Mouse (Mus musculus) lung, embryonic 16.5 days (tissue): Measurements from ENCODE around the gene Slc27a1. TPM values are rescaled to one million over a fixed set of nuclear protein-coding genes. Genes with fewer than 3 reads are reported as not detected.
A peak's percentile ranks its signal among the peaks of the same experiment; 100 is the strongest.

Experiments
- ATAC-seq: fragments of 200-750 bp; cut with Nextera tagmentation; 2 replicates; pipeline ENCODE4 v1.8.0; 2017; ENCODE audit warnings: low read depth, mild to moderate bottlenecking, moderate library complexity
- H3K27ac ChIP-seq: fragments of 300-500 bp; sonication (generic); 2 replicates; pipeline ENCODE4 v1.5.1; 2014; ENCODE audit warnings: mild to moderate bottlenecking, control low read depth, low read length
- H3K27me3 ChIP-seq: fragments of 300-500 bp; sonication (generic); 2 replicates; pipeline ENCODE4 v1.6.1; 2014; ENCODE audit warnings: low read depth, low read length, mixed read lengths; ENCODE audit not compliant: control insufficient read depth, insufficient read depth
- H3K36me3 ChIP-seq: fragments of 300-500 bp; sonication (generic); 2 replicates; pipeline ENCODE4 v1.6.1; 2014; ENCODE audit warnings: low read length; ENCODE audit not compliant: control insufficient read depth, insufficient read depth
- H3K4me1 ChIP-seq: fragments of 300-500 bp; sonication (generic); replicated peaks from 2 replicates; pipeline ENCODE4 v1.6.1; 2014; ENCODE audit warnings: low read length, mixed read lengths; ENCODE audit not compliant: control insufficient read depth, insufficient read depth
- H3K4me2 ChIP-seq: fragments of 300-500 bp; sonication (generic); 2 replicates; pipeline ENCODE4 v1.6.1; 2014; ENCODE audit warnings: low read depth, low read length, control low read depth
- H3K4me3 ChIP-seq: fragments of 300-500 bp; sonication (generic); 2 replicates; pipeline ENCODE4 v1.5.1; 2014; ENCODE audit warnings: mild to moderate bottlenecking, low read length, control low read depth
- H3K9ac ChIP-seq: fragments of 300-500 bp; sonication (generic); 2 replicates; pipeline ENCODE4 v1.6.1; 2014; ENCODE audit warnings: low read length, control low read depth
- H3K9me3 ChIP-seq: fragments of 300-500 bp; sonication (generic); 2 replicates; pipeline ENCODE4 v1.6.1; 2016; ENCODE audit warnings: low read length; ENCODE audit not compliant: control insufficient read depth
- WGBS: fragments of 180-500 bp; shearing (Covaris S2); extraction: QIAGEN DNeasy Blood & Tissue Kit; methylation state at CpG from one replicate; pipeline ENCODE4 v1.1.7; 2014; 5-methylcytosine and 5-hydroxymethylcytosine counted together
- polyA plus RNA-seq: library from polyadenylated mRNA; unstranded; fragments of >200 nt; fragmentation: Nextera tagmentation; extraction: Ambion mirVana; gene quantifications from 2 replicates; pipeline ENCODE4 v1.2.1, GENCODE M21; 2015

Slc27a1 gene
- polyA plus RNA-seq, 1 experiment from 2014 or later = 39.5 TPM

- H3K9me3 ChIP-seq = no peaks in the 10 kb centered on the region
- H3K4me2 ChIP-seq = peak overlapping the region; percentile 88
- peaks cover 19% of the 10 kb centered on the region for H3K4me1 ChIP-seq
- H3K27ac ChIP-seq = peak overlapping the region; percentile 97; the same call in 1 of the 2 replicates
- WGBS = 24% methylated on average over 5 of the region's 5 CpGs
- peak overlapping the region; percentile 97 for H3K9ac ChIP-seq
- H3K4me3 ChIP-seq = peak overlapping the region; percentile 86
- ATAC-seq = no peak
- H3K36me3 ChIP-seq = no peaks in the 10 kb centered on the region
- no peaks in the 10 kb centered on the region for H3K27me3 ChIP-seq
Observed at GRCm38 (mm10) chr8:71591017-71591416, 22.3 kb downstream of the Slc27a1 start.

- ATAC-seq = peak; percentile 93
- Histone ChIP-seq H3K4me1 (peaks cover 21% of the 10 kb centered on the region), H3K27ac (peak within 1 kb of the TSS; percentile 97), H3K9me3 (no peaks in the 10 kb centered on the region), H3K4me3 (peak within 1 kb of the TSS; percentile 86), H3K27me3 (no peaks in the 10 kb centered on the region), H3K9ac (peak within 1 kb of the TSS; percentile 97), H3K4me2 (peak within 1 kb of the TSS; percentile 88), H3K36me3 (no peaks in the 10 kb centered on the region)
- 0% methylated on average over 71 of the region's 71 CpGs for WGBS
Observed at GRCm38 (mm10) chr8:71591471-71592373, 23.0 kb downstream of the Slc27a1 start, which contains the start of gene Pgls. TSS of gene Pgls (plus strand) at chr8:71592176.

- H3K36me3 ChIP-seq = no peaks in the 10 kb centered on the region
- ATAC-seq = peak; percentile 73
- peak overlapping the region; percentile 86 for H3K4me3 ChIP-seq
- peak overlapping the region; percentile 97 for H3K27ac ChIP-seq
- H3K27me3 ChIP-seq = no peaks in the 10 kb centered on the region
- H3K4me1 ChIP-seq = peaks cover 21% of the 10 kb centered on the region
- WGBS = 3% methylated on average over 60 of the region's 60 CpGs
- H3K9me3 ChIP-seq = no peaks in the 10 kb centered on the region
- H3K4me2 ChIP-seq = peak overlapping the region; percentile 88
- H3K9ac ChIP-seq = peak overlapping the region; percentile 97
Observed at GRCm38 (mm10) chr8:71592374-71593170, 23.9 kb downstream of the Slc27a1 start.

- Histone ChIP-seq H3K4me2 (no peak overlapping the region), H3K36me3 (no peaks in the 10 kb centered on the region), H3K9me3 (no peaks in the 10 kb centered on the region), H3K4me3 (no peak overlapping the region), H3K27ac (no peak overlapping the region), H3K9ac (no peak overlapping the region; the same call in 1 of the 2 replicates), H3K4me1 (peaks cover 21% of the 10 kb centered on the region), H3K27me3 (no peaks in the 10 kb centered on the region)
- ATAC-seq = no peak
- 84% methylated on average over 8 of the region's 8 CpGs for WGBS
Observed at GRCm38 (mm10) chr8:71593556-71594323, 25.1 kb downstream of the Slc27a1 start.

GRCm38 (mm10) chr8:71594324-71594722, 25.6 kb downstream of the Slc27a1 start:
- H3K9ac ChIP-seq = no peak overlapping the region
- no peaks in the 10 kb centered on the region for H3K27me3 ChIP-seq
- H3K4me3 ChIP-seq = no peak overlapping the region
- no peak overlapping the region for H3K27ac ChIP-seq
- no peak overlapping the region for H3K4me2 ChIP-seq
- WGBS = 96% methylated on average over 4 of the region's 4 CpGs
- H3K36me3 ChIP-seq = no peaks in the 10 kb centered on the region
- H3K4me1 ChIP-seq = peaks cover 21% of the 10 kb centered on the region
- H3K9me3 ChIP-seq = no peaks in the 10 kb centered on the region
- no peak for ATAC-seq

- Histone ChIP-seq H3K4me3 (no peak overlapping the region), H3K27ac (no peak overlapping the region)
- ATAC-seq = peak; percentile 26
Observed at GRCm38 (mm10) chr8:71595862-71596261, 27.2 kb downstream of the Slc27a1 start.

GRCm38 (mm10) chr8:71596384-71596783, 27.7 kb downstream of the Slc27a1 start:
- Histone ChIP-seq H3K36me3 (no peaks in the 10 kb centered on the region), H3K4me3 (no peak overlapping the region), H3K27me3 (peaks cover 5% of the 10 kb centered on the region; the same call in 1 of the 2 replicates), H3K4me2 (no peak overlapping the region), H3K9ac (no peak overlapping the region; the same call in 1 of the 2 replicates), H3K9me3 (no peaks in the 10 kb centered on the region), H3K27ac (no peak overlapping the region), H3K4me1 (peaks cover 15% of the 10 kb centered on the region)
- WGBS = 52% methylated on average over 6 of the region's 6 CpGs
- no peak for ATAC-seq

More at GRCm38 (mm10) chr8:71595862-71596261, 27.2 kb downstream of the Slc27a1 start:
- 8% methylated on average over 27 of the region's 27 CpGs for WGBS
- Histone ChIP-seq H3K9me3 (no peaks in the 10 kb centered on the region), H3K4me2 (peak overlapping the region; percentile 1; the same call in 1 of the 2 replicates), H3K4me1 (peaks cover 20% of the 10 kb centered on the region), H3K36me3 (no peaks in the 10 kb centered on the region), H3K9ac (no peak overlapping the region; the same call in 1 of the 2 replicates), H3K27me3 (peaks cover 2% of the 10 kb centered on the region; the same call in 1 of the 2 replicates)

- H3K4me2 ChIP-seq = no peak overlapping the region
- 75% methylated on average over 4 of the region's 4 CpGs for WGBS
- no peak overlapping the region for H3K27ac ChIP-seq
- H3K9me3 ChIP-seq = no peaks in the 10 kb centered on the region
- no peak overlapping the region for H3K9ac ChIP-seq
- peaks cover 15% of the 10 kb centered on the region for H3K4me1 ChIP-seq
- ATAC-seq = no peak
- H3K27me3 ChIP-seq = peaks cover 9% of the 10 kb centered on the region; the same call in 1 of the 2 replicates
- no peaks in the 10 kb centered on the region for H3K36me3 ChIP-seq
- no peak overlapping the region for H3K4me3 ChIP-seq
Observed at GRCm38 (mm10) chr8:71596798-71597197, 28.1 kb downstream of the Slc27a1 start.
